Mouse (Mus musculus) lung, embryonic 14.5 days (tissue): ENCODE data around the gene Bean1. TPM values are rescaled to one million over a fixed set of nuclear protein-coding genes. Genes with fewer than 3 reads are reported as not detected.

Experiments used
- ATAC-seq: fragments of 200-750 bp; cut with Nextera tagmentation; 2 replicates; pipeline ENCODE4 v1.8.0; 2017; ENCODE audit warnings: mild to moderate bottlenecking, moderate TSS enrichment, moderate library complexity; ENCODE audit not compliant: insufficient read depth
- DNase-seq: peaks from one replicate; pipeline ENCODE4 v3.0.0-alpha.2; 2015
- H3K27ac ChIP-seq: fragments of 300-500 bp; sonication (generic); 2 replicates; pipeline ENCODE4 v1.5.1; 2014; ENCODE audit warnings: low read depth, mild to moderate bottlenecking, moderate library complexity
- H3K27me3 ChIP-seq: fragments of 300-500 bp; sonication (generic); 2 replicates; pipeline ENCODE4 v1.6.1; 2014; ENCODE audit warnings: low read length, control low read depth; ENCODE audit not compliant: insufficient read depth
- H3K36me3 ChIP-seq: fragments of 300-500 bp; sonication (generic); 2 replicates; pipeline ENCODE4 v1.6.1; 2014; ENCODE audit warnings: control low read depth; ENCODE audit not compliant: insufficient read depth
- H3K4me1 ChIP-seq: fragments of 300-500 bp; sonication (generic); 2 replicates; pipeline ENCODE4 v1.6.1; 2014; ENCODE audit warnings: antibody characterized with exemption, control low read depth; ENCODE audit not compliant: insufficient read depth
- H3K4me2 ChIP-seq: fragments of 300-500 bp; sonication (generic); 2 replicates; pipeline ENCODE4 v1.6.1; 2014; ENCODE audit warnings: mild to moderate bottlenecking
- H3K4me3 ChIP-seq: fragments of 300-500 bp; sonication (generic); 2 replicates; pipeline ENCODE4 v1.5.1; 2014; ENCODE audit warnings: low read depth, low read length
- H3K9ac ChIP-seq: fragments of 300-500 bp; sonication (generic); 2 replicates; pipeline ENCODE4 v1.6.1; 2014
- H3K9me3 ChIP-seq: fragments of 300-500 bp; sonication (generic); 2 replicates; pipeline ENCODE4 v1.6.1; 2016; ENCODE audit warnings: low read depth, low read length, control low read depth
- CTCF ChIP-seq: IDR thresholded peaks from 2 replicates; pipeline ENCODE4 v1.5.1; 2016; ENCODE audit warnings: antibody characterized with exemption, low read depth
- WGBS: fragments of 180-500 bp; shearing (Covaris S2); extraction: QIAGEN DNeasy Blood & Tissue Kit; methylation state at CpG from one replicate; pipeline ENCODE4 v1.1.7; 2014; 5-methylcytosine and 5-hydroxymethylcytosine counted together
- polyA plus RNA-seq: library from polyadenylated mRNA; unstranded; fragments of >200 nt; fragmentation: Nextera tagmentation; extraction: Ambion mirVana; gene quantifications from 2 replicates; pipeline ENCODE4 v1.2.1, GENCODE M21; 2014

The Bean1 gene
- polyA plus RNA-seq, 1 experiment from 2014 or later: 0.86 TPM

DNA sequence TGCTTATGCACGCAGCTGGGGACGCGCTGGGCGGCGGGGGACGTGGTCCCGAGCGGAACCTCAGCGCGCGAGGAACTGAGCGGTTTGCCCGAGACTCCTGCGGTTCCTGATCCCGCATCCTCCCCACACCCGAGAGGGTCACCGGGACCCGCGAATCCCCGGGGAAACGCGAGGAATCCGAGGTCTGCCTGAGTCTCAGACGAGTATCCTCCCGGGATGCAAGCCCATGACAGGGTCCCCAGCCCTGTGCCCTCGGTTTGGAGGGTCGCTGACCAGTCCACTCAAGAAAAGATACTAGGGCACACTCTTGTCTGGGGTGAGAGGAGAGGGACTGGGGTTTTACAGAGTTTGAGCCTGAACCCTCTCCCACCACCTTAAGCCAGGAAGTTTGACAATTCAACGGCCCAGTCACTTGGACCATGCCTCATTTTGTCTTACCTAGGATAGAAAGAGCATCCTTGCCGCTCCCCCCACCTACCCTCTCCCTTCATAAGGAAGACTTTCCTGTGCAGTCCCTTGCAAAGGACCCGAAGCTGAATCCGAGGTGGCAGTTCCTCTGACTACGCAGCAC, 893 bp downstream of the Bean1 start:
- ATAC-seq (peak; percentile 5; the same call in 1 of the 2 replicates), DNase-seq (no peak)
- Histone ChIP-seq H3K9me3 (no peaks in the 10 kb centered on the region), H3K9ac (peak overlapping the region; percentile 59), H3K4me3 (peak overlapping the region; percentile 59), H3K4me1 (no peaks in the 10 kb centered on the region; the same call in 1 of the 2 replicates), H3K36me3 (no peaks in the 10 kb centered on the region), H3K27ac (no peak overlapping the region), H3K27me3 (peaks cover 45% of the 10 kb centered on the region), H3K4me2 (peak overlapping the region; percentile 96)
- 6% methylated on average over 32 of the region's 32 CpGs for WGBS
- no peak for TF ChIP-seq CTCF

DNA sequence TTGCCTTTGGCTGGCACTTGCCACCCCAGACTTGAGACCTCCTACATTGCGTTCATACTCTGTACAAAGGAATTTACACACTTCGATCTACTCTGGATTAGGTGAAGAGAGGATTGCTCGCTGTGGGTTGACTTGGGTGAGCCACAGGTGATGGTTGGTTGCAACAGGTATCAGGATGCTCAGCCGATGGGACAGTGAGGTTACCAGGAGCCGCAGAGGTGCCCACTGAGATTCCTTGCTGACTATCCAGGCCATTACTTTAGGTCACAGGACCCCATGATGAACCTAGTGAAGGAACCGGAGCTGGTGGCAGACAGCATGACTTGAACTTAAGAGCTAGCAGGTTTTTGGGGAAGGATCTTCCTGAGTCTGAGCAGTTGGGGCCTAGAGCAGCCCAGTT, 2.2 kb downstream of the Bean1 start:
- Histone ChIP-seq H3K27ac (no peak overlapping the region), H3K9me3 (no peaks in the 10 kb centered on the region), H3K4me3 (no peak overlapping the region), H3K4me2 (no peak overlapping the region), H3K27me3 (peaks cover 45% of the 10 kb centered on the region), H3K9ac (no peak overlapping the region), H3K4me1 (no peaks in the 10 kb centered on the region; the same call in 1 of the 2 replicates), H3K36me3 (no peaks in the 10 kb centered on the region)
- ATAC-seq (no peak), DNase-seq (no peak)
- 88% methylated on average over 6 of the region's 6 CpGs for WGBS
- no peak for TF ChIP-seq CTCF

DNA sequence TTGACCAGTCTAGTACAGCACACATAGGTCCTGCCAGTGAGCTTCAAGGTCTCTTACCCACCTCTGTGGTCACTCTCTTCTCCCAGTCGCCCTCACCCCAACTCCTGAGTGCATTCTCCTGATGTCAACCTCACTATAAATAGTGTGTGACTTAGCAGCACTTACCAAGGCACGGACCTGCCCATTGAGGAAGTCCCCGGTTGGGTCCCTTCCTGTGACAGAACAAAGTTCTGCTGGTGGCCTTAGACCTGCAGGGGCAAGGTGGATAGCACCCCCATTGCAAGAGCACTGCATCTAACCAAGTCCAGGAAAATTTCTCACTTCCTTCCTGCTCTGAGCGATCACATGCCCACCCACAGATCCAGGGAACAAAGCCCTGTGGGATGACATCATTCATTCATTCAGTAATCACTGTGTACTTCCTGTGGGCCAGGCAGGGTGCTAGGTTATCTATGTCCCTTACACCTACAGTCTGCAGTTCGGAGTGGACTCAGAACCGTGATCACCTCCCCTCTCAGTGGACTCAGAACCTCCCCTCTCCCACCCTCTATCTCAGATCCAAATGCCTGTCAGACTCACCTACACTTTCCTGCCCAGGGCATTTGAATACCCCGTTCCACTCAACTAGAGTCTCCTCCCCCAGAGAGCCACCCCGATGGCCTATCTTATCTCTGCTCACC, 5.7 kb downstream of the Bean1 start:
- 59% methylated on average over 8 of the region's 8 CpGs for WGBS
- H3K4me2 ChIP-seq: no peak overlapping the region
- DNase-seq (no peak), ATAC-seq (peak; percentile 45; the same call in 1 of the 2 replicates)
- no peak overlapping the region for H3K9ac ChIP-seq
- H3K9me3 ChIP-seq: no peaks in the 10 kb centered on the region
- no peak overlapping the region for H3K4me3 ChIP-seq
- peaks cover 26% of the 10 kb centered on the region for H3K27me3 ChIP-seq
- H3K4me1 ChIP-seq: no peaks in the 10 kb centered on the region; the same call in 1 of the 2 replicates
- H3K36me3 ChIP-seq: no peaks in the 10 kb centered on the region
- TF ChIP-seq CTCF: no peak
- H3K27ac ChIP-seq: no peak overlapping the region

DNA sequence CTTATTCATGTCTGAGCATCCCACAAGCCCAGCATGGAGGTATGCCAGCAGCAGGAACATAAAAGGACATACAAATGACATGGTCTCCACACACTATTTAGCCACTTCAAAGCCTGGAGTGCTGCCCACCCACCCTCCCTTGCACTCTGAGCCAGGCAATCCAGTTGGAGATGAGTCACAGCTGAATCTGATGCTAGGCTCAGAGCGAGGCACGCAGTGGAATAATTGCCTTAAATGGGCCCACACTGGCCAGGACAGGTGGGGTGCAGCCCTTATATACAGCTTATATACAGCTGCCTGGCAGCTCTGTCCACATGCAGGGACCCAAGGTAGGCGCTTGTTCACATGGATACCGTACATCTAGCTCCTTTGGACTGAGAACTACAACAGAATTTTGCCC, 6.8 kb downstream of the Bean1 start:
- no peaks in the 10 kb centered on the region for H3K36me3 ChIP-seq
- H3K4me1 ChIP-seq: no peaks in the 10 kb centered on the region; the same call in 1 of the 2 replicates
- peaks cover 15% of the 10 kb centered on the region for H3K27me3 ChIP-seq
- 71% methylated on average over 4 of the region's 4 CpGs for WGBS
- ATAC-seq: no peak
- DNase-seq: no peak
- no peaks in the 10 kb centered on the region for H3K9me3 ChIP-seq
- H3K4me2 ChIP-seq: no peak overlapping the region
- no peak for TF ChIP-seq CTCF
- no peak overlapping the region for H3K9ac ChIP-seq
- no peak overlapping the region for H3K4me3 ChIP-seq
- no peak overlapping the region for H3K27ac ChIP-seq

DNA sequence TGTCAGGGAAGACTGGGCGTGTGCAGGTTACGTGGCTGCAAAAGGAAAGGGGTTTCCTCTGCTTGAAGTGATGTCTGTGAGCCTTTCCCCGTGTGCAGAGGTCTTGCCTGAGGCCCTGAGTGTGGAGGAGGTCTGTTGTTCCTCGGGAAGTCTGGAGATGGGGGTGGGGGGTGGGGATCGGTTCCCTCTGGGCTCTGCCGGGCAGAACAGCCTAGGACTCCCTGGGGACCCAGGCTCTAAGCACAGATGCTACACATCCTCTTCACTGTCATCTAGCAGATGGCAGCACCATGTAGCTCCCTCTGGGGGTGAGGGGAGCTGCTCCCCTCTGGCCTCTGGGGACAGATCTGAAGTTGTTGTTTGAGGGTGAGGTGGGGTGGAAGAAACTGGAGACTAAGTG, 14.7 kb downstream of the Bean1 start:
- Histone ChIP-seq H3K27ac (no peak overlapping the region), H3K9ac (no peak overlapping the region), H3K4me2 (no peak overlapping the region), H3K36me3 (no peaks in the 10 kb centered on the region), H3K4me1 (no peaks in the 10 kb centered on the region), H3K4me3 (no peak overlapping the region), H3K27me3 (no peaks in the 10 kb centered on the region), H3K9me3 (no peaks in the 10 kb centered on the region)
- DNase-seq (peak; percentile 11), ATAC-seq (peak; percentile 54)
- no peak for TF ChIP-seq CTCF
- WGBS: 28% methylated on average over 6 of the region's 6 CpGs

DNA sequence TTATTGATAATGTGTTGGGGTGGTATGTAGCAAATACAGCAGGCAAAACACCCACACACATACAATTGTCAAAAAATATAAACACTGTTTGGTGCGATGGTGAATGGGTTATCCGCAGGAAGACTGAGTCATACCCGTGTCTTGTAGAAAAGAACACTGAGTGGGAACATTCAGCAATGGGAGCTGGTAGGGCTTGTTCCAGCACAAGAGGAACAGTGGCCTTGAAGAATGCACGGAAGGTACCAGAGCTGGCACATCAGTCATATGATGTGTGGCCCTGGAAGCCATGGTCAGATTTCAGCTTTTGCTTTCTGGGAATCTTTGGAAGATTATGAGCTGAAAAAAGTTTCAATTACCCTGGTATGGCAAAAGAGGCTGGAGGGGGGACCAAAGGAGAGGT, 16.6 kb downstream of the Bean1 start:
- Histone ChIP-seq H3K27me3 (no peaks in the 10 kb centered on the region), H3K4me3 (no peak overlapping the region), H3K27ac (no peak overlapping the region), H3K4me1 (no peaks in the 10 kb centered on the region), H3K4me2 (no peak overlapping the region), H3K36me3 (no peaks in the 10 kb centered on the region), H3K9ac (no peak overlapping the region), H3K9me3 (no peaks in the 10 kb centered on the region)
- DNase-seq (no peak), ATAC-seq (no peak)
- TF ChIP-seq CTCF: no peak
- WGBS: 65% methylated on average over 4 of the region's 4 CpGs

DNA sequence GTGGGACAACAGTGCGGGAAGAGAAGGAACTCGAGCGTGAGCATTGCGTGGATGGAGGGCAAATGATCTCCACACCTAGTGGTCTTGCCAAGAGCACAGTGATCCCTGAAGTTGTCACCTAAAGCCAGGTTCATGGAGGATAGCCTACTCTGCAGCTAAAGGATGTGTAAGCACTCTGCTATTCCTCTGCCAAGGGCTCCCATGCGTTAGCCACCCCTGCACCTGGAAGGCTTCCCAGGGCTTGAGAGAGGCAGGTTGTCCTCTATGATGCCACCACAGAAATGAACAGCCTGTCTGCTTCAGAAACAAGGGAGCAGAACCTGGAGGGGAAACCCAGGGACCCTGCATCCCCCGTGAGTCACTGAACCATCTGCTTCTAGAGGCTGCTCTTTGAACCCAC, 17.4 kb downstream of the Bean1 start:
- 75% methylated on average over 6 of the region's 6 CpGs for WGBS

More for the DNA sequence above, 17.4 kb downstream of the Bean1 start:
- no peaks in the 10 kb centered on the region for H3K9me3 ChIP-seq
- H3K27ac ChIP-seq: no peak overlapping the region
- H3K4me2 ChIP-seq: no peak overlapping the region
- H3K4me3 ChIP-seq: no peak overlapping the region
- H3K27me3 ChIP-seq: no peaks in the 10 kb centered on the region
- no peaks in the 10 kb centered on the region for H3K4me1 ChIP-seq
- DNase-seq: no peak
- ATAC-seq: no peak
- H3K36me3 ChIP-seq: no peaks in the 10 kb centered on the region
- no peak overlapping the region for H3K9ac ChIP-seq
- TF ChIP-seq CTCF: no peak
